ENCODE assay signal across 9 mouse cellular contexts in the genomic region with DNA sequence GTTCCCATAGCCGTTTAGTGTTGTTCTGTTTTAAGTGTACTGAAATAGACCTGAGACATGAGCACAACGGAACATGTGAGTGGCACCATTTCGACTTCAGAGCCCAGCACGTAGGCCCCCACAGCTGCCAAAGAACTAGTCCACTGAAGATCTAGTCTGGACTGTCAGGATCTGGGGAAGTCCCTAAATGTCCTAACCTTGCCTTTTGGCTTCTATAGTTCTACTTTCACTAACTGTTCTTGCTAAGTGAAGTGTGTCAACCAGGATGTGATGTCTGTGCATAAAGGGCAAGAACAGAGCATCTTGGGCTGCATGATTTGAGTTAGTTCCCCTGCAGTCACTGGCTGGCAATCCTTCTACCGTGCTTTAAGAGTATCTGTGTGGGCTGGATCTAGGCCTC. TPM values are rescaled to one million over a fixed set of nuclear protein-coding genes. Genes with fewer than 3 reads are reported as not detected.
"Had no signal": no experiment of that assay in that cellular context is flagged by ENCODE, and none has a peak within 500 bp of the region (broad histone marks: within the 10 kb centered on the region; RNA-seq: fewer than 3 reads in every experiment).

No protein-coding gene starts in this region.

- H3K36me3 ChIP-seq: kidney, embryonic 15.5 days; limb, embryonic 15.5 days; liver, embryonic 12.5 days; lung, embryonic 15.5 days; midbrain, embryonic 12.5 days had no signal

- H3K27me3 ChIP-seq: kidney, embryonic 15.5 days; limb, embryonic 15.5 days; liver, embryonic 12.5 days; lung, embryonic 15.5 days; midbrain, embryonic 12.5 days had no signal

- H3K4me3 ChIP-seq: kidney, embryonic 15.5 days; limb, embryonic 15.5 days; liver, embryonic 12.5 days; lung, embryonic 15.5 days; midbrain, embryonic 12.5 days had no signal

- H3K27ac ChIP-seq: kidney, embryonic 15.5 days; limb, embryonic 15.5 days; liver, embryonic 12.5 days; lung, embryonic 15.5 days; midbrain, embryonic 12.5 days; stomach, postnatal 0 days had no signal

- H3K4me2 ChIP-seq: lung, embryonic 15.5 days; midbrain, embryonic 12.5 days had no signal

- ATAC-seq: liver, embryonic 12.5 days; midbrain, embryonic 16.5 days had no signal

- H3K9me3 ChIP-seq: kidney, embryonic 15.5 days; limb, embryonic 15.5 days; liver, embryonic 12.5 days; lung, embryonic 15.5 days; midbrain, embryonic 12.5 days had no signal

- H3K9ac ChIP-seq: kidney, embryonic 15.5 days; limb, embryonic 15.5 days; liver, embryonic 12.5 days; lung, embryonic 15.5 days; midbrain, embryonic 12.5 days had no signal

RNA-seq across cellular contexts. Expression of a gene that starts 3.1 kb away (rescaled TPM):
- total RNA-seq: layer of hippocampus, postnatal 36 days; left cerebral cortex, postnatal 25 days had no signal
